Mouse (Mus musculus) liver, embryonic 12.5 days (tissue): Measurements from ENCODE around the gene Xpo4. TPM values are rescaled to one million over a fixed set of nuclear protein-coding genes. Genes with fewer than 3 reads are reported as not detected.
"Not testable (repeated sequence)": the region's sequence is repeated elsewhere in the genome, so short reads cannot be mapped to it uniquely, and the experiment has no call there.

ENCODE experiments used
- ATAC-seq: fragments of 200-750 bp; cut with Nextera tagmentation; 2 replicates; pipeline ENCODE4 v1.8.0; 2017; ENCODE audit warnings: moderate number of reproducible peaks, mild to moderate bottlenecking, moderate library complexity
- H3K27ac ChIP-seq: fragments of 300-500 bp; sonication (generic); 2 replicates; pipeline ENCODE4 v1.5.1; 2016; ENCODE audit warnings: mild to moderate bottlenecking
- H3K27me3 ChIP-seq: fragments of 300-500 bp; sonication (generic); replicated peaks from 2 replicates; pipeline ENCODE4 v1.6.1; 2016; ENCODE audit warnings: mild to moderate bottlenecking, moderate library complexity
- H3K36me3 ChIP-seq: fragments of 300-500 bp; sonication (generic); 2 replicates; pipeline ENCODE4 v1.6.1; 2016; ENCODE audit warnings: mild to moderate bottlenecking, moderate library complexity
- H3K4me1 ChIP-seq: fragments of 300-500 bp; sonication (generic); 2 replicates; pipeline ENCODE4 v1.6.1; 2016
- H3K4me2 ChIP-seq: fragments of 300-500 bp; sonication (generic); 2 replicates; pipeline ENCODE4 v1.6.1; 2016; ENCODE audit warnings: mild to moderate bottlenecking, moderate library complexity
- H3K4me3 ChIP-seq: fragments of 300-500 bp; sonication (generic); 2 replicates; pipeline ENCODE4 v1.5.1; 2016; ENCODE audit warnings: mild to moderate bottlenecking, moderate library complexity
- H3K9ac ChIP-seq: fragments of 300-500 bp; sonication (generic); 2 replicates; pipeline ENCODE4 v1.6.1; 2016; ENCODE audit warnings: mild to moderate bottlenecking, moderate library complexity
- H3K9me3 ChIP-seq: fragments of 300-500 bp; sonication (generic); replicated peaks from 2 replicates; pipeline ENCODE4 v1.6.1; 2016; ENCODE audit warnings: mild to moderate bottlenecking, moderate library complexity
- WGBS: fragments of 180-500 bp; shearing (Covaris S2); methylation state at CpG from one replicate; pipeline ENCODE4 v1.1.7; 2016; ENCODE audit not compliant: insufficient replicate concordance; 5-methylcytosine and 5-hydroxymethylcytosine counted together
- polyA plus RNA-seq: library from polyadenylated mRNA; unstranded; fragments of >200 nt; fragmentation: Nextera tagmentation; extraction: Ambion mirVana; gene quantifications from 2 replicates; pipeline ENCODE4 v1.2.1, GENCODE M21; 2016

The Xpo4 gene
- polyA plus RNA-seq, 1 experiment from 2014 or later, result 28.9 TPM

DNA sequence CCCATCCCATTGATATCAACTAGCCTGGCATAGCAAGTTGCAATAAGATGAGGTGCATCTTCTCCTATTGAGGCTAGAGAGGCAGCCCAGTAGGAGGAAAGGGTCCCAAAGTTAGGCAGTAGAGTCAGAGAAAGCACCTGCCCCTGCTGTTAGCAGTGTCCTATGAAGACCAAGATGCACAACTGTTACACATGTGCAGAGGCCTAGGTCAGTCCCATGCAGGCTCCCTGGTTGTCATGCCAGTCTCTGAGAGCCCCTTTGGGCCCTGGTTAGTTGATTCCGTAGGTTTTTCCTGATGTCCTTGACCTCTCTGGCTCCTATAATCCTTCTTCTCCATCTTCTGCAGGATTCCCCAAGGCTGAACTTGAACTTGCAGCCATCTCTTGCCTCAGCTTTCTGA is 14.3 kb upstream of the Xpo4 start:
- no peaks in the 10 kb centered on the region for H3K9me3 ChIP-seq
- H3K4me3 ChIP-seq, result no peak overlapping the region
- no peak overlapping the region for H3K9ac ChIP-seq
- no peak for ATAC-seq
- H3K27ac ChIP-seq, result no peak overlapping the region
- no peaks in the 10 kb centered on the region for H3K36me3 ChIP-seq
- H3K27me3 ChIP-seq, result no peaks in the 10 kb centered on the region
- H3K4me1 ChIP-seq, result no peaks in the 10 kb centered on the region
- no peak overlapping the region for H3K4me2 ChIP-seq
- WGBS, result 12% methylated on average over 1 of the region's 1 CpGs

- H3K9me3 ChIP-seq, result no peaks in the 10 kb centered on the region
- H3K27me3 ChIP-seq, result no peaks in the 10 kb centered on the region
- H3K36me3 ChIP-seq, result no peaks in the 10 kb centered on the region
- WGBS, result 66% methylated on average over 2 of the region's 2 CpGs
- no peaks in the 10 kb centered on the region for H3K4me1 ChIP-seq
- ATAC-seq, result no peak
- no peak overlapping the region for H3K4me2 ChIP-seq
- H3K9ac ChIP-seq, result no peak overlapping the region
- no peak overlapping the region for H3K4me3 ChIP-seq
- H3K27ac ChIP-seq, result no peak overlapping the region
Measured at GRCm38 (mm10) chr14:57675481-57675880, 10.3 kb upstream of the Xpo4 start.

DNA sequence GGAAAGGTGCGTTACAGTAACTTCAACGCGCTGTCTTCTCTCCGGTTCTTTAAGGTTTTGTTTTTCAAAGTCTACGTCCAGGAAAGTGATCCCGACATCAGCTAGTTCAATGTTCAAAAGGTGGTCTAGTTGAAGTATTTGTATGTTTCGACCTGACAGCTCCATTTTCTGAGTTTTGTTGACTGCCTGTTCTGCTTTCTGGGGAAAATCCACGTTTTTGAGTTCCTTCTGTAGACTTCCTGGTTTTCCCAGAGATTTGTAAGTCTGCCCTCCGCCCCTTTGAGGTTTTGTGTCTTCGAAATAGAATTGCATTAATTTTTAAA is 359 bp upstream of the Xpo4 start:
- peak overlapping the region; percentile 98 for H3K27ac ChIP-seq
- peak overlapping the region; percentile 91 for H3K9ac ChIP-seq
- H3K36me3 ChIP-seq, result peaks cover 9% of the 10 kb centered on the region; the same call in 1 of the 2 replicates
- H3K9me3 ChIP-seq, result no peaks in the 10 kb centered on the region
- H3K27me3 ChIP-seq, result no peaks in the 10 kb centered on the region
- ATAC-seq, result no peak
- 6% methylated on average over 10 of the region's 10 CpGs for WGBS
- H3K4me3 ChIP-seq, result peak overlapping the region; percentile 81
- H3K4me1 ChIP-seq, result peaks cover 42% of the 10 kb centered on the region
- peak overlapping the region; percentile 76 for H3K4me2 ChIP-seq

DNA sequence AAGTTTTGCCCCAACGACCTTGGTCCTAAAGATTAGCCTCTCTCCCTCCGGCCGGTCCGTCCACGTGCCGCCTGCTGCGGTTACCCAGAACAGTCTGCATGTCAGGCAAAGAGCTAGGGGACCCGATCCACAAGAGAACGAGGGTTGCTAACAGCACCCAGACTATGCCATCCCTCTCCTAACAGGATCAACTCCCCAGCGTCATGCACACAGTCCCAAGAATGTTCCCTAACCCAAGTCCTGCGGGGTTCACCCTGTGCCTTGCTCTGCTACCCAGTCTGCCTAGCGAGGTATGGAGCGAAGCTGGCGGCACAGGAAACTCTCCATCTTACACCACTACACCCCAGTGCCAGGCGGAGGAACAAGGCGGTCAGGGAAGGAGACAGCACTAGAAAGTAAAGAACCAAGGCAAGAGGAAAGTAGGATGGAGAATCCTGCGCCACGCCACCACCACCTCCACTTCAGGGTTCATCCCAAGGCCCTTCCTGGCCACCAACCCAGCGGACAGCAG is 864 bp downstream of the Xpo4 start:
- Histone ChIP-seq H3K36me3 (peaks cover 12% of the 10 kb centered on the region; the same call in 1 of the 2 replicates), H3K9me3 (no peaks in the 10 kb centered on the region), H3K27ac (peak overlapping the region; percentile 98), H3K4me3 (peak overlapping the region; percentile 81), H3K4me1 (peaks cover 42% of the 10 kb centered on the region), H3K27me3 (no peaks in the 10 kb centered on the region), H3K4me2 (peak overlapping the region; percentile 76), H3K9ac (peak overlapping the region; percentile 91)
- peak; percentile 59 for ATAC-seq
- under 1% methylated on average over 19 of the region's 19 CpGs for WGBS

- Histone ChIP-seq H3K27me3 (no peaks in the 10 kb centered on the region), H3K4me1 (peaks cover 43% of the 10 kb centered on the region), H3K4me3 (peak overlapping the region; percentile 81), H3K9me3 (no peaks in the 10 kb centered on the region), H3K27ac (0 out of 2 replicates have a peak overlapping the region, but pooled peaks have one; percentile 1), H3K36me3 (peaks cover 16% of the 10 kb centered on the region; the same call in 1 of the 2 replicates), H3K4me2 (peak overlapping the region; percentile 76), H3K9ac (peak overlapping the region; percentile 91)
- WGBS, result 23% methylated on average over 1 of the region's 1 CpGs
- no peak for ATAC-seq
Measured at GRCm38 (mm10) chr14:57663630-57664029, 1.6 kb downstream of the Xpo4 start.

DNA sequence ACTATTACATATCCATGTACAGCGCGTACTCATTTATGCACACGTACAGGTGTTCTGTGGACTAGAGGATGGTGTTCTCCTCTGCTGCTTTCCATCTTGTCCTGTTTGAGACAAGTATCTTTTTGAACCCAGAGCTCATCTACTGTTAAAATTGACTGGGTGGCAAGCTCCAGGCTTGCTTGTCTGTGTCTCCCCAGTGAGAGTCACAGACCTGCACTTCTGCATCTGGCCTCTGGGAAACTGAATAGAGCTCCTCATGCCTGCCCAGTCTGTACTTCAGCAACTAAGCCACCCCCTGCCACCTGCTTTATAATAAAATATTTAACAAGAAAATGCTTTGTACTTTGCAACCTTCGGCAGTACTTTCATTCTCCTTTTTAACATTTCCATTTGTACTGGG is 6.9 kb downstream of the Xpo4 start:
- Histone ChIP-seq H3K27ac (no peak overlapping the region), H3K9me3 (0 out of 2 replicates have a peak, but pooled peaks cover 3% of the 10 kb centered on the region), H3K4me1 (peaks cover 27% of the 10 kb centered on the region), H3K36me3 (peaks cover 35% of the 10 kb centered on the region), H3K4me2 (no peak overlapping the region), H3K9ac (no peak overlapping the region), H3K4me3 (no peak overlapping the region), H3K27me3 (no peaks in the 10 kb centered on the region)
- ATAC-seq, result no peak
- 92% methylated on average over 4 of the region's 4 CpGs for WGBS

DNA sequence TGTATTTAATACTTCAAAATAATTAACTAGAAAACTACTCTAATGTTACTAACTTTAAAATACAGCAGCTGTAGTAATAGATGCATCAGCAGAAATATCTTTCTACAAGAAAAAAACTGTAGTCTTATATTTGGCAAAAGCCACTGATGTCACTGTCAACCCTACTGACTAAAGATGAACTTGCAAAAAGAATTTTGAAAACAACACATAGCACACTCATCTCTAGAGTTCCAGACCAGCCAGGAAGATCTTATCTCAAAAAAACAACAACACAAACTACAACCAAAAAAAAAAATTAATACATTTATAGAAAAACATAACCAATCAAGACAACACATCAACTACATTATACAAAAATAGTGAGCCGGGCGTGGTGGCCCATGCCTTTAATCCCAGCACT is 7.7 kb downstream of the Xpo4 start:
- no peak overlapping the region for H3K4me2 ChIP-seq
- no peak for ATAC-seq
- no peaks in the 10 kb centered on the region for H3K27me3 ChIP-seq
- no peak overlapping the region for H3K27ac ChIP-seq
- peaks cover 35% of the 10 kb centered on the region for H3K36me3 ChIP-seq
- H3K9ac ChIP-seq, result no peak overlapping the region
- H3K4me3 ChIP-seq, result no peak overlapping the region
- H3K4me1 ChIP-seq, result peaks cover 19% of the 10 kb centered on the region
- WGBS, result 87% methylated on average over 2 of the region's 2 CpGs
- H3K9me3 ChIP-seq, result 0 out of 2 replicates have a peak, but pooled peaks cover 3% of the 10 kb centered on the region

DNA sequence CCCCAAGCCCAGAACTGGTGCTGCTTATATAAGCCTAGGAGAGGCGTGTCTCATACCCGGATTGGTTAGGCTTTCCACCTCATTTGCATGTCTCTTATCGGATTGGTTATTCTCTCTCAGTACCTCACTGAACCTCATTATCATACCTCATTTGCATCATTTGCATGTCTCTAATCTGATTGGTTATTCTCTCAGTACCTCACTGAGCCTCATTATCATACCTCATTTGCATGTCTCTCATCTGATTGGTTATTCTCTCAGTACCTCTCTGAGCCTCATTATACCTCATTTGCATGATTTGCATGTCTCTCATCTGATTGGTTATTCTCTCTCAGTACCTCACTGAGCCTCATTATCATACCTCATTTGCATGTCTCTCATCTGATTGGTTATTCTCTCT is 8.7 kb downstream of the Xpo4 start:
- H3K27me3 ChIP-seq, H3K4me2 ChIP-seq, H3K9ac ChIP-seq, H3K4me3 ChIP-seq, H3K9me3 ChIP-seq, H3K27ac ChIP-seq: not testable (repeated sequence)
- peaks cover 12% of the 10 kb centered on the region; the same call in 1 of the 2 replicates for H3K4me1 ChIP-seq
- peak; percentile 64 for ATAC-seq
- WGBS, result 84% methylated on average over 3 of the region's 3 CpGs
- peaks cover 33% of the 10 kb centered on the region for H3K36me3 ChIP-seq

DNA sequence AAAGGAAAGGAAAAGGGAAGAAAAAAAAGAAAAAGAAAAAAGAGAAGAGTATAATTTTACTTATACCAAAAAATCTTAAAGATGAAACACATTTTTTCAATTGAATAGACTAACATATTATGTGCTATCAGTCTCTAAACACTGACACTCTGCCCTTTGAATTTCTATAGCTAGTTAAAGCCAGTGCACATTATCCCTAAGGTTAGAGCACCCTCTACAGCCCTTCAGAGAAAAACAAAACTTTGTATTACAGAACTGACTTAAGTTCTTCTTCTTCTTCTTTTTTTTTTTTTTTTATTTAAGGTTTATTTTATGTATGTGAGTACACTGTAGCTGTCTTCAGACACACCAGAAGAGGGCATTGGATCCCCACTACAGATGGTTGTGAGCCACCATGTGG is 15.7 kb downstream of the Xpo4 start:
- no peak for ATAC-seq
- H3K4me3 ChIP-seq, result no peak overlapping the region
- no peaks in the 10 kb centered on the region for H3K4me1 ChIP-seq
- peaks cover 45% of the 10 kb centered on the region for H3K36me3 ChIP-seq
- H3K9me3 ChIP-seq, result no peaks in the 10 kb centered on the region
- H3K9ac ChIP-seq, result no peak overlapping the region
- H3K27ac ChIP-seq, result no peak overlapping the region
- no peak overlapping the region for H3K4me2 ChIP-seq
- no peaks in the 10 kb centered on the region for H3K27me3 ChIP-seq

DNA sequence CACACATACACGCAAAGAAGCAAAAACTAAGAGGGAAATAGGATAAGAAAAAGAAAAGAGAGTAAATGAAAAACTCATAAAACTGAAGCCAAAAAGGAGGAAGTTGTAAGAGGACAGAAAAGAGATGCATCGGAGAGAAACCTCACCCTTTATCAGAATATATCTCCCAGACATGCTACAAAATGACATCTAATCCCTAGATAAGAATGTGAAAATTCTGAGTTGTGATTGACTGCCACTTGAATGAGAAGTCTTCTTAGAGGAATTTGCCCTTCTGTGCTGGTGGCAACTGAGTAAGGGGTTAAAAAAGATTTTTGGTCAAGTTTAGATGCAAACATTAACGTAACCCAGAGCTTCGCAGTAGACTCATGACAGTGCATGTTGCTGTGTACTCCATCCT is 19.1 kb downstream of the Xpo4 start:
- Histone ChIP-seq H3K4me1 (no peaks in the 10 kb centered on the region), H3K27ac (no peak overlapping the region), H3K9ac (no peak overlapping the region), H3K36me3 (peaks cover 49% of the 10 kb centered on the region), H3K27me3 (no peaks in the 10 kb centered on the region), H3K9me3 (no peaks in the 10 kb centered on the region), H3K4me2 (no peak overlapping the region), H3K4me3 (no peak overlapping the region)
- ATAC-seq, result no peak
- 74% methylated on average over 4 of the region's 4 CpGs for WGBS

DNA sequence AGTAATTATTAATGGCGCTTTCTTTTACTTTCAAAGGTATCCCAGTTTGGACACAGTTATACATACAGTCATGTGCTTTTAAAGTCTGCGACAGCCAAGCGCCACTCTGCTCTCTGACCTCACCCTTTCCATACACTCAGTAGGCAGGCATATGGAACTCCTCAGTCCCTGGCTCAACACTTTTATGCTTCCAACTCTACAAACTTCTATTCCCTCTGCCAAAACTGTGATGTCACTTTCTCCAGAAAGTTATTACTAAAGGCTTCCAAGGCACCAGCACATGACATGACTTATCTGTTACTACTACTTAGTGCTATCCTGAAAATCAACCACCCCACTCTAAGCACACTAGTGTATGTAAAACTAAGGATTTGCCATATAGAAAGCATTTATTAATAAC is 26.1 kb downstream of the Xpo4 start:
- Histone ChIP-seq H3K27ac (no peak overlapping the region), H3K36me3 (peaks cover 62% of the 10 kb centered on the region), H3K27me3 (no peaks in the 10 kb centered on the region), H3K4me1 (no peaks in the 10 kb centered on the region; the same call in 1 of the 2 replicates), H3K9ac (no peak overlapping the region), H3K9me3 (no peaks in the 10 kb centered on the region), H3K4me3 (no peak overlapping the region), H3K4me2 (no peak overlapping the region)
- 89% methylated on average over 3 of the region's 3 CpGs for WGBS
- ATAC-seq, result no peak

- H3K4me1 ChIP-seq, result no peaks in the 10 kb centered on the region; the same call in 1 of the 2 replicates
- no peak overlapping the region for H3K27ac ChIP-seq
- H3K36me3 ChIP-seq, result peaks cover 52% of the 10 kb centered on the region
- no peak overlapping the region for H3K4me3 ChIP-seq
- WGBS, result 80% methylated on average over 5 of the region's 5 CpGs
- H3K9me3 ChIP-seq, result no peaks in the 10 kb centered on the region
- no peak overlapping the region for H3K9ac ChIP-seq
- H3K4me2 ChIP-seq, result no peak overlapping the region
- H3K27me3 ChIP-seq, result no peaks in the 10 kb centered on the region
- no peak for ATAC-seq
Measured at GRCm38 (mm10) chr14:57634141-57634540, 31.1 kb downstream of the Xpo4 start.

- Histone ChIP-seq H3K9ac (no peak overlapping the region), H3K27ac (no peak overlapping the region)
- ATAC-seq, result no peak
Measured at GRCm38 (mm10) chr14:57629595-57629994, 35.6 kb downstream of the Xpo4 start.

More at GRCm38 (mm10) chr14:57629595-57629994, 35.6 kb downstream of the Xpo4 start:
- H3K4me2 ChIP-seq, result no peak overlapping the region
- no peaks in the 10 kb centered on the region for H3K4me1 ChIP-seq
- 83% methylated on average over 4 of the region's 4 CpGs for WGBS
- peaks cover 59% of the 10 kb centered on the region for H3K36me3 ChIP-seq
- no peak overlapping the region for H3K4me3 ChIP-seq
- no peaks in the 10 kb centered on the region for H3K27me3 ChIP-seq
- no peaks in the 10 kb centered on the region for H3K9me3 ChIP-seq
